Mouse (Mus musculus): ENCODE measurements around the gene Mapk13. TPM values are rescaled to one million over a fixed set of nuclear protein-coding genes. Genes with fewer than 3 reads are reported as not detected.

The Mapk13 gene
- total and polyA plus RNA-seq, 3 experiments = 0.04 to 1.4 TPM; not detected in 1

DNA sequence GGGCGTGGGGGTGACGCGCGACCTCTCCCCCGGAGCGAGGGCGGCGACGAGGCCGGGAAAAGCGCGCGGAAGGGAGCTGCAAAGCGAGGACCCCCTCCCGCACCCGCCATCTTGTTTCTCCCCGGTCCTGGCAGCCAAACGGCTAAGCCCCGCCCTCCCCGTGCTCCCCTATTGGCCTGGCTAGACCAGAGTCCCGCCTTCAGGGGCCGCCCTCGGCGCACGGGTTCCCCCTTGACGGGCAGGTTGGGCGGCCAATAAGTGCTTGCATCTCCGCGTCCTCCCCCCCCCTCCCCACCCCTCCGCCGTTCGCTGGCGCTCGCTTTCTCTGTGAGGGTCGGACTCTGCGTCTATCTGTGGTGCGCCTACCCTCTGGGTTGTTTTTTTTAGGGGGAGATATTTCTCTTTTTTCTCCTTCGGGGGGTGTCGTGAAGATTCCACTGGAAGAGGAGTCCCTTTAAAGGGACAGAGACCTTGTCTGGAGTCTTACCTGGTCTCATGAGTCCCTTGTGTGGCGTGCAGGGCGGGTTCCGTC, 32.4 kb downstream of the Mapk13 start:
- TF ChIP-seq USF1 (IDR thresholded peaks at IDR 0.05; ENCODE audit: low read depth, low read length) = peak; percentile 50
- TF ChIP-seq BHLHE40 (IDR thresholded peaks at IDR 0.05; ENCODE audit: borderline replicate concordance, low read depth, low read length) = 0 out of 2 replicates have a peak, but pooled peaks have one; percentile 14
- peak; percentile 25; the same call in 1 of the 2 replicates for TF ChIP-seq CHD2 (IDR thresholded peaks at IDR 0.05; ENCODE audit: low read length)
- peak; percentile 90 for TF ChIP-seq POLR2AphosphoS2 (IDR thresholded peaks at IDR 0.05; ENCODE audit: low read length)
- TF ChIP-seq SIN3A (IDR thresholded peaks at IDR 0.05; ENCODE audit: low read length) = peak; percentile 67; the same call in 1 of the 2 replicates
- TF ChIP-seq NELFE (IDR thresholded peaks at IDR 0.05; ENCODE audit: low read depth, low read length) = peak; percentile 83
- TF ChIP-seq ZMIZ1 (IDR thresholded peaks at IDR 0.05; ENCODE audit: low read depth, low read length) = peak; percentile 75
- no peak for TF ChIP-seq ELF1 (IDR thresholded peaks at IDR 0.05; ENCODE audit: low read depth, low read length)
- no peak for TF ChIP-seq RAD21 (IDR thresholded peaks at IDR 0.05; ENCODE audit: low read depth, low read length)
- TF ChIP-seq ZNF384 (IDR thresholded peaks at IDR 0.05; ENCODE audit: low read depth, low read length) = peak; percentile 17; the same call in 1 of the 2 replicates
- TF ChIP-seq GABPA (IDR thresholded peaks at IDR 0.05; ENCODE audit: low read depth, low read length) = no peak
- no peak for TF ChIP-seq CTCF (IDR thresholded peaks at IDR 0.05 in 2 of 3, conservative IDR thresholded peaks at IDR 0.05 in 1 of 3; ENCODE audit: control insufficient read depth in 1 of 3, insufficient read depth in 1 of 3, low read depth in 2 of 3, low read length in 3 of 3, poor library complexity in 1 of 3, severe bottlenecking in 1 of 3)
- peak; percentile 69 for TF ChIP-seq MXI1 (IDR thresholded peaks at IDR 0.05; ENCODE audit: low read depth, low read length)
- peak; percentile 67 for TF ChIP-seq HCFC1 (IDR thresholded peaks at IDR 0.05; ENCODE audit: low read depth, low read length)
- peak; percentile 55 to 84; a peak in 3 of 4 replicates for TF ChIP-seq POLR2A (IDR thresholded peaks at IDR 0.05; ENCODE audit: control insufficient read depth in 1 of 2, insufficient read depth in 1 of 2, low read depth in 1 of 2, low read length in 2 of 2, poor library complexity in 1 of 2)
- TF ChIP-seq MAZ (IDR thresholded peaks at IDR 0.05; ENCODE audit: low read depth, low read length) = peak; percentile 94; the same call in 1 of the 2 replicates
- TF ChIP-seq TBP (IDR thresholded peaks at IDR 0.05; ENCODE audit: low read depth, low read length) = peak; percentile 80
- peaks cover 0 to 46% of the 10 kb centered on the region in 2 experiments; a peak in 2 of 4 replicates for H3K36me3 ChIP-seq (ENCODE audit: control insufficient read depth in 1 of 2, insufficient read depth in 2 of 2, low read length in 2 of 2)
- no peaks in the 10 kb centered on the region for H3K9me3 ChIP-seq (replicated peaks; ENCODE audit: insufficient read depth, low read length)
- H3K27me3 ChIP-seq (ENCODE audit: control insufficient read depth in 1 of 2, insufficient read depth in 2 of 2, low read length in 2 of 2) = no peaks in the 10 kb centered on the region
- H3K4me1 ChIP-seq (ENCODE audit: control insufficient read depth in 1 of 2, insufficient read depth in 2 of 2, low read length in 2 of 2) = peaks cover 25 to 30% of the 10 kb centered on the region in 2 experiments
- H3K27ac ChIP-seq (ENCODE audit: control insufficient read depth, low read depth, low read length) = peak overlapping the region; percentile 58
- H3K79me2 ChIP-seq (ENCODE audit: control insufficient read depth, insufficient read depth, low read length, poor library complexity) = peaks cover 11% of the 10 kb centered on the region
- DNase-seq (ENCODE audit: low read depth, low spot score) = peak; percentile 98
- peak overlapping the region; percentile 91 to 93 for H3K4me3 ChIP-seq (ENCODE audit: control insufficient read depth in 1 of 2, insufficient read depth in 1 of 2, low read depth in 2 of 2, low read length in 2 of 2)
- H3K9ac ChIP-seq (ENCODE audit: control insufficient read depth, low read depth, low read length, poor library complexity, severe bottlenecking) = peak overlapping the region; percentile 92

GRCm38 (mm10) chr17:28802006-28802481, 32.9 kb downstream of the Mapk13 start:
- no peak for TF ChIP-seq MAZ (IDR thresholded peaks at IDR 0.05; ENCODE audit: low read depth, low read length)
- no peak for TF ChIP-seq MEF2A (IDR thresholded peaks at IDR 0.05; ENCODE audit: extremely low read depth, insufficient replicate concordance, low read depth, low read length, poor library complexity, severe bottlenecking)
- TF ChIP-seq ELF1 (IDR thresholded peaks at IDR 0.05; ENCODE audit: low read depth, low read length) = no peak
- 0 out of 2 replicates have a peak, but pooled peaks have one; percentile 15 for TF ChIP-seq SIN3A (IDR thresholded peaks at IDR 0.05; ENCODE audit: low read length)
- no peak for TF ChIP-seq NRF1 (IDR thresholded peaks at IDR 0.05; ENCODE audit: insufficient read depth, low read depth, low read length, poor library complexity, severe bottlenecking)
- no peak for TF ChIP-seq EP300 (IDR thresholded peaks at IDR 0.05; ENCODE audit: low read depth in 1 of 2, low read length in 2 of 2)
- TF ChIP-seq ZNF384 (IDR thresholded peaks at IDR 0.05; ENCODE audit: low read depth, low read length) = 0 out of 2 replicates have a peak, but pooled peaks have one; percentile 4
- TF ChIP-seq MXI1 (IDR thresholded peaks at IDR 0.05; ENCODE audit: low read depth, low read length) = 0 out of 2 replicates have a peak, but pooled peaks have one; percentile 3
- TF ChIP-seq TCF12 (IDR thresholded peaks at IDR 0.05; ENCODE audit: low read depth, low read length) = no peak
- TF ChIP-seq MYC (IDR thresholded peaks at IDR 0.05; ENCODE audit: low read depth, low read length) = no peak
- peak overlapping the region; percentile 91 to 93 for H3K4me3 ChIP-seq (ENCODE audit: control insufficient read depth in 1 of 2, insufficient read depth in 1 of 2, low read depth in 2 of 2, low read length in 2 of 2)
- H3K79me2 ChIP-seq (ENCODE audit: control insufficient read depth, insufficient read depth, low read length, poor library complexity) = peaks cover 11% of the 10 kb centered on the region
- H3K27me3 ChIP-seq (ENCODE audit: control insufficient read depth in 1 of 2, insufficient read depth in 2 of 2, low read length in 2 of 2) = no peaks in the 10 kb centered on the region
- no peaks in the 10 kb centered on the region for H3K9me3 ChIP-seq (replicated peaks; ENCODE audit: insufficient read depth, low read length)
- H3K9ac ChIP-seq (ENCODE audit: control insufficient read depth, low read depth, low read length, poor library complexity, severe bottlenecking) = peak overlapping the region; percentile 92
- H3K36me3 ChIP-seq (ENCODE audit: control insufficient read depth in 1 of 2, insufficient read depth in 2 of 2, low read length in 2 of 2) = peaks cover 0 to 46% of the 10 kb centered on the region in 2 experiments; a peak in 2 of 4 replicates
- H3K4me1 ChIP-seq (ENCODE audit: control insufficient read depth in 1 of 2, insufficient read depth in 2 of 2, low read length in 2 of 2) = peaks cover 25 to 30% of the 10 kb centered on the region in 2 experiments
- DNase-seq (ENCODE audit: low read depth, low spot score) = peak; percentile 69
- peak overlapping the region; percentile 58 for H3K27ac ChIP-seq (ENCODE audit: control insufficient read depth, low read depth, low read length)

Measured in MEL (cell line).